Mouse (Mus musculus) heart, adult 2 months (tissue): Measurements from ENCODE around the gene Cdyl2.

Experiments used
- CTCF ChIP-seq: fragments of 200-600 bp; IDR thresholded peaks from 2 replicates; pipeline ENCODE4 v1.8.1; 2022; ENCODE audit warnings: antibody characterized with exemption, mild to moderate bottlenecking, moderate library complexity
- EP300 ChIP-seq: fragments of 200-500 bp; IDR thresholded peaks from 2 replicates; pipeline ENCODE4 v1.6.1; 2011; ENCODE audit warnings: low read depth, low read length, control low read depth; ENCODE audit not compliant: insufficient read depth

- no peak for TF ChIP-seq CTCF
- TF ChIP-seq EP300, result no peak
Measured at GRCm38 (mm10) chr8:116670604-116671003, 62.2 kb downstream of the Cdyl2 start.
